Mouse (Mus musculus): ENCODE data around the gene St6galnac4. TPM values are rescaled to one million over a fixed set of nuclear protein-coding genes. Genes with fewer than 3 reads are reported as not detected.

The St6galnac4 gene
- polyA plus RNA-seq, 1 experiment from 2014 or later = 21.5 TPM

- Histone ChIP-seq H3K4me1 (peaks cover 25% of the 10 kb centered on the region), H3K36me3 (no peaks in the 10 kb centered on the region), H3K27me3 (no peaks in the 10 kb centered on the region), H3K9ac (no peak overlapping the region), H3K4me2 (replicated peaks) (no peak overlapping the region), H3K4me3 (no peak overlapping the region), H3K9me3 (replicated peaks) (no peaks in the 10 kb centered on the region), H3K27ac (no peak overlapping the region)
- 76% methylated on average over 6 of the region's 6 CpGs for WGBS
- no peak for ATAC-seq (ENCODE audit: low FRiP score)
Observed at GRCm38 (mm10) chr2:32549764-32550163, 37.1 kb upstream of the St6galnac4 start.

DNA sequence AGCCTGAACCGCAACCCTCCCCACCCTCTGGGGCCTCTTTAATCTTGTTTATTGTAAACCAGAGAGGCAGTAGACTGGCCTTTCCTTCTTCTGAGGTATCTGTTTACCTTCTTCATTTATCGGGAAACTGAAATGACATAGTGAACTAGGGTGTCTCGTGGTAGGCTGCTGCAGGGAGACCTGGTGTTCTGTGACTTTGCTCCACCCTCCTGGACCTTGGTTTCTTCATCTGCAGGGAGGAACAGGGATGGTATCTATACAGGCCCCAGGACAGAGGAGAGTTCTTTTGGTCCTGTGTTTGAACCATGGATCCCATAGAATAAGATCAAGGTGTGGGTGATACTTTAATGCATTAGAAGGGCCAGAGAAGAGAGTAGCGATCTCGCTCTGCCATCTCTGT, 35.7 kb upstream of the St6galnac4 start:
- no peak for ATAC-seq (ENCODE audit: low FRiP score)
- Histone ChIP-seq H3K27ac (no peak overlapping the region), H3K36me3 (no peaks in the 10 kb centered on the region), H3K27me3 (no peaks in the 10 kb centered on the region), H3K9me3 (replicated peaks) (no peaks in the 10 kb centered on the region), H3K4me1 (peaks cover 39% of the 10 kb centered on the region), H3K9ac (no peak overlapping the region), H3K4me2 (replicated peaks) (no peak overlapping the region), H3K4me3 (no peak overlapping the region)
- 85% methylated on average over 5 of the region's 5 CpGs for WGBS

DNA sequence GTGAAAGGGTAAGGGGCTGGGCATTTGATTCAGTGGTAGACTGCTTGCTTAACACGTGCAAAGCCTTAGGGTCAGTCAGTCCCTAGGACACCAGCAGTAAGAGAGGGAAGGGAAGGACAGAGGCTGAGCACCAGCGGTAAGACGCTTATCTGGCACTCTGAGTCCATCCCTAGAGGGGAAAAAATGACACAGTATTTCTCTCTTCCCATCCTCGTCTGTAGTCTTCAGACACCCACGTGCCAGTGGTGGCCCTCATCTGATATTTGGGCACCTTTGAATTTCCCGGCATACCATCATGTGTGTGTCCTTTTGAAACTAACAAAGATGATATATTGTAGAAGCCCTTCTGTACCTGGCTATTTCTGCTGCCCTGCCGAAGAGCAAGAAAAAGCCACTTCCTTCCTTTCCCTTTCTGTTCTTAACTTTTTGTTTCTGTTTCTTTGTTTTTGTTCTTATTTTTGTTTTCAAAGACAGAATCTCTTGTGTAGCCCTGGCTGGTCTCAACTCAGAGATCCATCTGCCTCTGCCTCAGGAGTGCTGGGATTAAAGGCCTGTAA, 33.2 kb upstream of the St6galnac4 start:
- H3K9me3 ChIP-seq (replicated peaks) = no peaks in the 10 kb centered on the region
- H3K4me2 ChIP-seq (replicated peaks) = no peak overlapping the region
- H3K4me1 ChIP-seq = peaks cover 62% of the 10 kb centered on the region
- H3K27ac ChIP-seq = no peak overlapping the region
- no peaks in the 10 kb centered on the region for H3K36me3 ChIP-seq
- H3K4me3 ChIP-seq = no peak overlapping the region
- 85% methylated on average over 7 of the region's 7 CpGs for WGBS
- H3K9ac ChIP-seq = no peak overlapping the region
- no peaks in the 10 kb centered on the region for H3K27me3 ChIP-seq
- no peak for ATAC-seq (ENCODE audit: low FRiP score)

GRCm38 (mm10) chr2:32555484-32555883, 31.4 kb upstream of the St6galnac4 start:
- no peaks in the 10 kb centered on the region for H3K27me3 ChIP-seq

GRCm38 (mm10) chr2:32556019-32556418, 30.9 kb upstream of the St6galnac4 start:
- Histone ChIP-seq H3K27me3 (no peaks in the 10 kb centered on the region), H3K9ac (no peak overlapping the region), H3K4me3 (no peak overlapping the region), H3K4me2 (replicated peaks) (no peak overlapping the region), H3K27ac (peak overlapping the region; percentile 72), H3K4me1 (peaks cover 66% of the 10 kb centered on the region), H3K9me3 (replicated peaks) (no peaks in the 10 kb centered on the region), H3K36me3 (no peaks in the 10 kb centered on the region)
- WGBS = 80% methylated on average over 7 of the region's 7 CpGs
- ATAC-seq (ENCODE audit: low FRiP score) = no peak

More at GRCm38 (mm10) chr2:32555484-32555883, 31.4 kb upstream of the St6galnac4 start:
- Histone ChIP-seq H3K4me1 (peaks cover 68% of the 10 kb centered on the region), H3K36me3 (no peaks in the 10 kb centered on the region), H3K27ac (peak overlapping the region; percentile 72), H3K4me3 (no peak overlapping the region), H3K4me2 (replicated peaks) (no peak overlapping the region), H3K9ac (no peak overlapping the region), H3K9me3 (replicated peaks) (no peaks in the 10 kb centered on the region)
- 32% methylated on average over 4 of the region's 4 CpGs for WGBS
- no peak for ATAC-seq (ENCODE audit: low FRiP score)

DNA sequence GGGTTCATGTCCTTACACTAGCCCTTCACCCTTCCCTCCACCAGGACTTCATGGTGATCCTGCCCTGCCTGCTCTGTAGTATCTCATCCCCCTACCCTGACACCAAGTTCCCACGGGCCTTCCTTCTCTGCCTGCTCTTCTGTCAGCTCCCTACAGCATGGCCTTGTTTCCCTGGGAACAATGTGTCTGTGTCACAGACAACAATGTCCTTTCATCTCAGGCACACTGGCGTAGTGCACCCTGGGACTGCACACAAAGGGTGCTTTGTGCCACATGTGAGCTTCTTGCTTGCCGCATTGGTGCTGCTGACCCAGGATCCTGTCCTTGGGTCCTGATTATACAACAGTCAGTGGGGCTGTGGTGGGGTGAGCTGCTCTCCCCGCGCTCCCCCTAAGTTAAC, 27.3 kb upstream of the St6galnac4 start:
- no peaks in the 10 kb centered on the region for H3K9me3 ChIP-seq (replicated peaks)
- ATAC-seq (ENCODE audit: low FRiP score) = peak; percentile 88
- H3K4me2 ChIP-seq (replicated peaks) = peak overlapping the region; percentile 9
- H3K9ac ChIP-seq = 0 out of 2 replicates have a peak overlapping the region, but pooled peaks have one; percentile 2
- H3K27me3 ChIP-seq = no peaks in the 10 kb centered on the region
- H3K4me3 ChIP-seq = no peak overlapping the region
- H3K27ac ChIP-seq = peak overlapping the region; percentile 88
- H3K36me3 ChIP-seq = peaks cover 25% of the 10 kb centered on the region
- WGBS = 15% methylated on average over 5 of the region's 5 CpGs
- peaks cover 57% of the 10 kb centered on the region for H3K4me1 ChIP-seq

GRCm38 (mm10) chr2:32566536-32567063, 20.3 kb upstream of the St6galnac4 start:
- Histone ChIP-seq H3K27me3 (no peaks in the 10 kb centered on the region), H3K4me2 (replicated peaks) (no peak overlapping the region), H3K9me3 (replicated peaks) (no peaks in the 10 kb centered on the region), H3K36me3 (peaks cover 65% of the 10 kb centered on the region), H3K9ac (no peak overlapping the region), H3K4me3 (no peak overlapping the region), H3K27ac (no peak overlapping the region), H3K4me1 (peaks cover 9% of the 10 kb centered on the region)
- WGBS = 41% methylated on average over 4 of the region's 4 CpGs
- ATAC-seq (ENCODE audit: low FRiP score) = no peak

DNA sequence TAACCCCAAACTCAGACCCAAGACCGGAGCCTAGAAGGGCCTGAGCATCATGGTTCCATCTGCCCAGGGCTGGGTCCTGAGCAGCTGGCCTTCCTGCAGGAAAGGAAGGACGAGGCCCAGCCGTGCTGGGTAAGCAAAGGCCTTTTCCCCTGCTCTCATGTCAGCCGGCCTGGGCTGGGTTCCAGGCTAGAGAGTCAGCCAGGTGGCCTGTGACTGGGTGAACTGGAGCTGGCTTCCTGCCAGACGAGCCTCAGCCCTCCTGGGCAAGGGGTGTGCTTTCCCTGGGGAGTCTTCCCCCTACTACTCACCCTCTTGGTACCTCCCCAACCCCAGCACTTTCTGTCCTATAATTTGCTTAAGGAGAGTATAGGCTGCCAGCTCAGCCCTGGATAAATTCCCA, 18.7 kb upstream of the St6galnac4 start:
- Histone ChIP-seq H3K9ac (no peak overlapping the region), H3K4me1 (peaks cover 18% of the 10 kb centered on the region), H3K36me3 (peaks cover 61% of the 10 kb centered on the region), H3K4me2 (replicated peaks) (no peak overlapping the region), H3K4me3 (no peak overlapping the region), H3K9me3 (replicated peaks) (no peaks in the 10 kb centered on the region), H3K27ac (no peak overlapping the region), H3K27me3 (no peaks in the 10 kb centered on the region)
- no peak for ATAC-seq (ENCODE audit: low FRiP score)
- 83% methylated on average over 5 of the region's 5 CpGs for WGBS

DNA sequence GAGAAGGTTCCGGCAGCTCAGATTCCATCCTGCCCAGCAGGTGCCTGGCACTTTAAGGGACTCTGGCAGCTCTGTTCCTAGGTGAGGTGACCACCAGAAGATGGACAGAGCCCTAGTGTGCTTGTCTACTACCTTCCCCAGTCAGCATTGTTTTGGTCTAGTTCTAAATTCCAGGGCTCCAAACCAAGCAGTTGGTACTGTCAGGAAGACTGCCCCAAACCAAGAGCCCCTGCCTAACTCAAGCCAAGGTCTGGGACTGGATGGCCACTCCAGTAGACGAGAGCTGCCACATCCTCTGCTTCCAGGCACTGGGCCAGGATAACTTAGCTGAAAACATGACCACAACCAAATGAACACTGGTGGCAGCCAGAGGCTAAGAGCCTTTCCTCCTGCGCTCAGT, 18.0 kb upstream of the St6galnac4 start:
- H3K27ac ChIP-seq = no peak overlapping the region
- no peak for ATAC-seq (ENCODE audit: low FRiP score)
- H3K9ac ChIP-seq = no peak overlapping the region
- peaks cover 18% of the 10 kb centered on the region for H3K4me1 ChIP-seq
- peaks cover 57% of the 10 kb centered on the region for H3K36me3 ChIP-seq
- no peaks in the 10 kb centered on the region for H3K27me3 ChIP-seq
- 97% methylated on average over 3 of the region's 3 CpGs for WGBS
- H3K4me3 ChIP-seq = no peak overlapping the region
- no peaks in the 10 kb centered on the region for H3K9me3 ChIP-seq (replicated peaks)
- no peak overlapping the region for H3K4me2 ChIP-seq (replicated peaks)

- Histone ChIP-seq H3K4me2 (replicated peaks) (peak within 1 kb of the TSS; percentile 95), H3K9ac (peak within 1 kb of the TSS; percentile 75), H3K4me1 (peaks cover 25% of the 10 kb centered on the region), H3K36me3 (peaks cover 38% of the 10 kb centered on the region), H3K9me3 (replicated peaks) (no peaks in the 10 kb centered on the region), H3K27me3 (no peaks in the 10 kb centered on the region), H3K27ac (peak within 1 kb of the TSS; percentile 49), H3K4me3 (peak within 1 kb of the TSS; percentile 70)
- ATAC-seq (ENCODE audit: low FRiP score) = peak; percentile 79
- WGBS = 2% methylated on average over 36 of the region's 36 CpGs
Observed at GRCm38 (mm10) chr2:32570698-32571494, 16.0 kb upstream of the St6galnac4 start, which contains the start of gene Dpm2. Gene Dpm2 (plus strand): TSS chr2:32570858.

DNA sequence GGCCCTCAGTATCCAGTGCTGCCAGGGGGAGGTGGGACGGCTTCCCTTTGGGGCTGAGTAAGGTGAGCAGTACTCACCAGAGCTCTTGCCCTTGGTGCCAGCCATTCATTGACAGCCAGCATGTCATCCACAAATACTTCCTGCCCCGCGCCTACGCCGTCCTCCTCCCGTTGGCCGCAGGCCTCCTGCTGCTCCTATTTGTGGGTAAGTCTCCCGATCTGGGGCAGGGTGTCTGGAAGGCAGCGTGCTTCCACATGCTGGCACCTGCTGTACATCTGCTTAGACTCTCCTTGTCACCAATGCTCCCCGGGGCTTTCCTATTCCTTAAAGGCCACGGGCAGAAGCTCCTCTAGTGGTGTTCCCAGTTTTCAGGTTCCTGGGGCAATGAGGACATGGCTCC, 14.7 kb upstream of the St6galnac4 start:
- H3K36me3 ChIP-seq = peaks cover 27% of the 10 kb centered on the region
- H3K4me2 ChIP-seq (replicated peaks) = peak overlapping the region; percentile 95; the same call in 1 of the 2 replicates
- WGBS = 91% methylated on average over 11 of the region's 11 CpGs
- peaks cover 6% of the 10 kb centered on the region; the same call in 1 of the 2 replicates for H3K27me3 ChIP-seq
- no peak overlapping the region for H3K27ac ChIP-seq
- H3K9me3 ChIP-seq (replicated peaks) = no peaks in the 10 kb centered on the region
- H3K9ac ChIP-seq = no peak overlapping the region
- peaks cover 25% of the 10 kb centered on the region for H3K4me1 ChIP-seq
- H3K4me3 ChIP-seq = no peak overlapping the region
- ATAC-seq (ENCODE audit: low FRiP score) = no peak

DNA sequence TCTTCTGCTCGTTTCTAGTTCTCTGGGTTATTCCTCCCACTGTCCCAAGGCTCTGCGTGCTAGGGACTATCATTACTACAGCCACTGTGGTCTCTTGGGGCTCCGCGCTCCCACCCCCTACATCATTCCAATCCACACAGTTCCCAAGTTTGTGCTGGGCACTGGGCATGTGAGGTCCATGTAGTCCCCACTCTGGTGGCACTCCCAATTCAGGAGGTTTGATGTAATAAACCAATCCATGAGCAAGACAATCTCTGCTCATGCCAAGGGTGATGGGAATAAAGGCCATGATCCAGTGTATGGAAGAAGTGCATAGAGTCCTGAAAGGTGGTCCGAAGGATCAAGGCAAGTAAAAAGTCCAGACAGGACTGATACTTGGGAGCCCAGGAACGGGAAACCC, 12.4 kb upstream of the St6galnac4 start, which contains the start of gene Pip5kl1:
Gene Pip5kl1, plus strand, starts transcription at position 301 of the 400 bp plus-strand sequence.
- 85% methylated on average over 6 of the region's 6 CpGs for WGBS

More for the DNA sequence above, 12.4 kb upstream of the St6galnac4 start, which contains the start of gene Pip5kl1:
- H3K27ac ChIP-seq = no peak within 1 kb of the TSS
- ATAC-seq (ENCODE audit: low FRiP score) = no peak
- peak within 1 kb of the TSS; percentile 64 for H3K9ac ChIP-seq
- no peaks in the 10 kb centered on the region for H3K9me3 ChIP-seq (replicated peaks)
- peaks cover 10% of the 10 kb centered on the region for H3K36me3 ChIP-seq
- peaks cover 27% of the 10 kb centered on the region for H3K27me3 ChIP-seq
- H3K4me2 ChIP-seq (replicated peaks) = peak within 1 kb of the TSS; percentile 100
- H3K4me3 ChIP-seq = peak within 1 kb of the TSS; percentile 51
- H3K4me1 ChIP-seq = peaks cover 25% of the 10 kb centered on the region

All from hindbrain, embryonic 12.5 days (tissue).